Mouse (Mus musculus) cerebellum, postnatal 25 days (tissue): ENCODE measurements around the gene Neu4.
"Not testable (repeated sequence)": the region's sequence is repeated elsewhere in the genome, so short reads cannot be mapped to it uniquely, and the experiment has no call there.

ENCODE experiments used
- DNase-seq, 2 experiments: peaks; one replicate each; pipeline ENCODE4 v3.0.0; 2021; ENCODE audit warnings: mixed read lengths in 2 of 2

The Neu4 gene

DNA sequence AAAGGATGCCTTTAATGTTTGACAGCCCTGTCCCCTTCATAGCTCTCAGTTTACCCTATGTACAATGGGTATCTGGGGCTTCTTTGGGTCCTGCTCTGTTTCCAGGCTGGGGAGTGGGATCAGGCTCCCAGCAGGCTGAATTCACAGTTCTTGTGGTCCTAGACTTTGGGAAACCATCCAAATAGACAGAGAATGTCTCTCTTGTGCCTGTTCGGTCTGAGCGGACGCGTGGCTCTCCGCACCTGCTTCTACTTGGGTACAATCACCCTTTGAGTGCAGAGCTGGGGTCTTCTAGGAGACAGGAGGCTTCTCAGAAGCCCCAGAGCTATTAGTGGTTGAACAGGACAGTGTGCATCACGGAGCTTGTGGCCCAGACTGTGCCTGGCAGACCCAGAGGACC lies at the start of gene Neu4:
Gene Neu4 (plus strand): TSS at position 301 of the 400 bp plus-strand sequence.
- DNase-seq = no peak

- DNase-seq = not testable (repeated sequence)
Observed at GRCm38 (mm10) chr1:93970797-93971196, 49.5 kb upstream of the Neu4 start.

GRCm38 (mm10) chr1:93975764-93976163 lies 44.5 kb upstream of the Neu4 start:
- DNase-seq = not testable (repeated sequence)

DNA sequence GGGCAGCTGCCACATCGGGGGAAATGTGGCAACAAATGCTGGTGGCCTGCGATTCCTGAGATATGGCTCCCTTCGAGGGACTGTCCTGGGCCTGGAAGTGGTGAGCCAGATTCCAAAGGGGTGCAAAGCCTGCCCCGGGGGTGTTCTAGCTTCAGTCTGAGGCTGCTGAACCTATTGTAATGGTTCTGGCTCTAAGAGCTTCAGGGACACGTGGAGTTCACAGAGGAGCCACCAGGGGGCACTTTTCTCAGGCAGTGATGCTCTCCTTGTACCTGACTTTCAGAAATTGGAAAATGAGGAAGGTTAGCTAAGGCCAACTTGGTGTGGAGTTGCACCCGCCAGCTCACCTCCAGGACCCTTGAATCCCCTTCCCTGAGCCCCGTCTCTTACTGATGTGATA lies 42.0 kb upstream of the Neu4 start:
- not testable (repeated sequence) for DNase-seq

DNA sequence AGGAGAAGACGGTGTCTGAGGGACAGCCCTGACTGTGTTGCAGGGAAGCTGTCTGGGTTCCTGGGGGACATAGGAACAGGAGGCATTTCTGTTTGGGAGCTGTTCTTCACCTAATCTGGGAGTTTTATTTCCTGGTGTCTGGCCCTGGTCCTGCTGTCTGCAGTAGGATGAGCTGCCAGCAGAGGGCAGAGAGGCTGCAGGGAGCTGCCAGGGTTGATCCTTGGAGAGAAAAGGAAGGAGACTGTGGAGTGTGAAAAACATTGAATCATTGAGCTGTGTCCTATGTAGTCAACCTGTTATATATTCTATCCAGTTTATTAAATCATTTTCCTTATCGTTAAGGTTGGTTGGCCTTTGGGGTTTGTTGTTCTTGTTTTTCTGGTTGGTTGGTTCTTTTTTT lies 39.3 kb upstream of the Neu4 start:
- DNase-seq = not testable (repeated sequence)

- no peak for DNase-seq
Observed at GRCm38 (mm10) chr1:93986167-93986566, 34.1 kb upstream of the Neu4 start.

DNA sequence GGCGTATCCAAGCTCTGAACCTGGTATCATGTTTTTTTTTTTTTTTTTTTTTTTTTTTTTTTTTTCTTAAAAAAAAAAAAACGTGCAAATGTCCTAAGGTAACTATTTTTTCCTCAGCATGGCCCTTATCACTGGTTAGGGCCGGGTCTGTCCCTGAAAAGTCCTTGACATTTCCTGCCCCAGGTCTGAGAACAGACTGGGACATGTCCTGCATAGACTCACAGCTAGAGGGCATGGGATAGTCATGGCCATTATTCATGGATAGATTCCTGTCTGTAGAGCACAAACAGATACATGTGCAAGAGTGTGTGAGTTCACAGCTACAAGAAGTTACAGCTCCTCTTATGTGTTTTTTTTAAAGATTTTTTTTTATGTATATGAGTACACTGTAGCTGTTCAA lies 31.5 kb upstream of the Neu4 start:
- no peak for DNase-seq

- DNase-seq = not testable (repeated sequence)
Observed at GRCm38 (mm10) chr1:93990209-93990608, 30.0 kb upstream of the Neu4 start, which contains the start of gene Gal3st2c. Gal3st2c (plus strand) TSS chr1:93990509.

GRCm38 (mm10) chr1:93991068-93991467 lies 29.2 kb upstream of the Neu4 start:
- not testable (repeated sequence) for DNase-seq

GRCm38 (mm10) chr1:93991491-93991890 lies 28.8 kb upstream of the Neu4 start:
- not testable (repeated sequence) for DNase-seq

GRCm38 (mm10) chr1:94001023-94001422 lies 19.2 kb upstream of the Neu4 start:
- DNase-seq = no peak

GRCm38 (mm10) chr1:94005954-94006506 lies 14.2 kb upstream of the Neu4 start:
- not testable (repeated sequence) for DNase-seq

DNA sequence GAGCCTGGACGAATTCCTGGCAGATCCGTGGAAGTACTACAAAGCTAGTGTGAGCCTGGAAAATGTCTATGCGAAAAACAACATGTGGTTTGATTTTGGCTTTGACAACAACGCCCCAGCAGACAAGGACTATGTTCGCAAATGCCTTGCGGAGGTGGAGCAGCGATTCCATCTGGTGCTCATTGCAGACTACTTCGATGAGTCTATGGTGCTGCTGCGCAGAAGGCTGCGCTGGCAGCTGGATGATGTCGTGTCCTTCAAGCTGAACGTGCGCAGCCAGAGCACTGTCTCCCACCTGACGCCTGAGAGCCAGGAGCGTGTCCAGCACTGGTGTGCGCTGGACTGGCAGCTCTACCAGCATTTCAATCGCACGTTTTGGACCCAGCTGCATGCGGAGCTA lies 11.4 kb upstream of the Neu4 start:
- DNase-seq = not testable (repeated sequence)

- DNase-seq = no peak
Observed at GRCm38 (mm10) chr1:94011643-94012042, 8.6 kb upstream of the Neu4 start.

- no peak for DNase-seq
Observed at GRCm38 (mm10) chr1:94027506-94028108, 7.4 kb downstream of the Neu4 start.

- no peak for DNase-seq
Observed at GRCm38 (mm10) chr1:94028741-94029140, 8.5 kb downstream of the Neu4 start.

- no peak for DNase-seq
Observed at GRCm38 (mm10) chr1:94033075-94033602, 12.9 kb downstream of the Neu4 start.

- peak; percentile 91 to 92 for DNase-seq
Observed at GRCm38 (mm10) chr1:94034984-94035743, 14.9 kb downstream of the Neu4 start.

DNA sequence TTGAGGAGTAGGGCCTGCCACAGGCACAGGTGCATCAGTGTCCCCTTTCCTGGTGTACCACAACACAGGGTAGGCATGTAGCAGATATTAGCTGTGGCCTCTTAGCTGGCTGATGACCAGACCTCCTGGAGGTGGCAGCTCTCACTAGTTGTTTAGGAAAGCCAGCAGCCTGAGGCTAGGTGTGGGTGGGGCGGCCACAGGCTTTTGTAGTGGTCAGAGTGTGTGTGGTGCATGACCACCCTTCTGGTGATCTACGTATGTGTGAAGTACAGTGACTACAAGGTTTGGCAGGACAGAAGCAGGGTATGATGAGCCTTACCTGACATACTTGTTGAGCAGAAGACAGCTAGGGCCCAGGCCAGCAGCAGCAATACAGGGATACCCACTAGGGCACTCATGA lies 20.1 kb downstream of the Neu4 start:
- DNase-seq = no peak

DNA sequence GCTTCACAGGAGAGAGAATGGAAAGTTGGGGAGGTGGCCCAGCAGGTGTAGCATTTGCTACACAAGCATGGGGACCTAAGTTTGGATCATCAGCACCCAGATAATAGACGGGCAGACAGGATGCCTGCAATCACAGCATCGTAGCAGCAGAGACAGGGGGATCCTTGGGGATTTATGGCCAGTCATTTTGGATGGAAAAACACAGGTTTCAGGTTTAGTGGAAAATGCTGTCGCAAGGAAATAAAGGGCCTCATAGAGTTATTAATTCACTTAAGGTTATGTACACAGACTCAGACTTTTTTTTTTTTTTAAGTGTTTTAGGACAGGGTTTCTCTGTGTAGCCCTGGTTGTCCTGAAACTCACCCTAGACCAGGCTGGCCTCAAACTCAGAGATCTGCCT lies 25.3 kb downstream of the Neu4 start:
- no peak for DNase-seq

- no peak for DNase-seq
Observed at GRCm38 (mm10) chr1:94046544-94046943, 26.3 kb downstream of the Neu4 start.

DNA sequence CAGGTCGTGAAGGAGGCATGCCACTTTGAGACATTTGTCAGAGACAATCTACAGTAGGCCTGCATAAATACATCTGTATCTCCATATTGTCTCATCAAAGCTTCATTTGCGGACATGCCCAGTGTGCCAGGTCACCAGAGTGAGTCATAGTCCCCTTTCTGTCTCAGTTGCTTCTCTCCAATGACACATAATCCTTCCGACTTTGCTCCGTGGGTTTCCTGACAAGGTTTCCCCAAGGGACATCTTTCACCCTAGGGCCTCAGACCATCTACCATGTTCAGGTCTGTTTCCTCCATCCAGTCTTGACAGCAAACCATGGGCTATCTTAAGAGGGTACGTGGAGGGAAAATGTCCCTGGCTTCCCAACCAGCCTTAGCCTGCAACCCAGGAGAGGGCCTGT lies 30.9 kb downstream of the Neu4 start:
- DNase-seq = no peak

DNA sequence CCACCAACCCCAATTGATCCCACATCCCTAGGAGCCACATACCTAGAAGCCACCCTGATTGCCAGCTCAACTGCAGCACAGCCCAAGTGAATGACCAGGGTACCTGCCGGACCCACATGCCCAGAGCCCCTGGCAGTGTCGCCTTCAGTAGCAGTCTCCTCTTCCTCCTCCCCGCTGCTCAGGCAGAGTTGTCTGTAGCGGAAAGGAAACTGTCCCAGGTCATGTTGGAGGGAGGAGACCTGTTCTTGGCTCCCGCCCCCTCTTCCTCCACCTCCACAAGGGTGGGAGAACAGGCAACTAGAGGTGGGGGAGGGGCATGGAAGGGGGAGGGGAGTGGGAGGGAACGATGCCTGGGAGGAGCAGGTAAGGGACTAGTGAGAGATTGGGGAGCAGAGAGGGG lies 32.1 kb downstream of the Neu4 start, which contains the start of gene Pdcd1:
Gene Pdcd1 (minus strand): TSS at position 181 of the 400 bp plus-strand sequence.
- DNase-seq = no peak
